Mouse (Mus musculus) monocyte, adult 59 days (primary cell): Measurements from ENCODE around the gene Tdpoz1. TPM values are rescaled to one million over a fixed set of nuclear protein-coding genes. Genes with fewer than 3 reads are reported as not detected.

Source experiments
- total RNA-seq, 2 experiments: library from RNA; stranded (reverse); gene quantifications; one replicate each; pipeline ENCODE4 v1.2.4; 2023

Tdpoz1 gene
- not detected for total RNA-seq

GRCm38 (mm10) chr3:93676210-93676609 is at the start of gene Tdpoz1:
Tdpoz1 (minus strand) TSS chr3:93676310.

GRCm38 (mm10) chr3:93692970-93693369 is 16.9 kb upstream of the Tdpoz1 start, which contains the start of gene Gm37596:
Gm37596 (minus strand) TSS chr3:93693070.

GRCm38 (mm10) chr3:93652586-93652985 is 23.5 kb downstream of the Tdpoz1 start, which contains the start of gene Tdpoz2:
Tdpoz2 (minus strand) TSS chr3:93652686.

Other genes with a start within 250 kb of the Tdpoz1 start
- gene Tchh, start 234.0 kb downstream of the Tdpoz1 start, total RNA-seq: 1 to 10 TPM; 2.1 to 2.3 TPM
- gene Tchhl1, start 207.6 kb downstream of the Tdpoz1 start, total RNA-seq: not detected
- 1,000 to 10,000 TPM; 1,053 to 1,322 TPM for gene S100a11, start 155.8 kb downstream of the Tdpoz1 start, total RNA-seq
- gene S100a10, start 121.2 kb downstream of the Tdpoz1 start, total RNA-seq: 100 to 1,000 TPM; 469 to 546 TPM
- gene Tdpoz2, start 23.6 kb downstream of the Tdpoz1 start, total RNA-seq: not detected
- gene Gm37596, start 16.8 kb upstream of the Tdpoz1 start, total RNA-seq: not detected
- not detected for gene Gm5773, start 96.7 kb upstream of the Tdpoz1 start, total RNA-seq
- gene Tdpoz4, start 120.1 kb upstream of the Tdpoz1 start, total RNA-seq: not detected
- not detected for gene Tdpoz3, start 149.7 kb upstream of the Tdpoz1 start, total RNA-seq